Mouse (Mus musculus): ENCODE data around the gene Rfc1. TPM values are rescaled to one million over a fixed set of nuclear protein-coding genes. Genes with fewer than 3 reads are reported as not detected.

Rfc1 gene
- polyA plus RNA-seq, 1 experiment from 2014 or later = 85.7 TPM

Other genes with a start within 250 kb of the Rfc1 start
- gene Tmem156, start 243.5 kb downstream of the Rfc1 start, polyA plus RNA-seq (2015; fragmentation: Nextera tagmentation; extraction: Ambion mirVana) = 0.55 and 0.77 TPM in 2 replicates
- 19.7 and 24.9 TPM in 2 replicates for gene Klhl5, start 228.1 kb downstream of the Rfc1 start, polyA plus RNA-seq (2015; fragmentation: Nextera tagmentation; extraction: Ambion mirVana)
- gene Wdr19, start 136.0 kb downstream of the Rfc1 start, polyA plus RNA-seq (2015; fragmentation: Nextera tagmentation; extraction: Ambion mirVana) = 10.8 and 11.3 TPM in 2 replicates
- gene Klb, start 12.6 kb upstream of the Rfc1 start, polyA plus RNA-seq (2015; fragmentation: Nextera tagmentation; extraction: Ambion mirVana) = 0.05 and 0.20 TPM in 2 replicates
- gene Rpl9, start 55.8 kb upstream of the Rfc1 start, polyA plus RNA-seq (2015; fragmentation: Nextera tagmentation; extraction: Ambion mirVana) = 1,031 and 1,063 TPM in 2 replicates
- 55.7 TPM in 2 replicates for gene Lias, start 55.8 kb upstream of the Rfc1 start, polyA plus RNA-seq (2015; fragmentation: Nextera tagmentation; extraction: Ambion mirVana)
- gene Ugdh, start 100.3 kb upstream of the Rfc1 start, polyA plus RNA-seq (2015; fragmentation: Nextera tagmentation; extraction: Ambion mirVana) = 139 and 148 TPM in 2 replicates
- not detected in 2 replicates for gene Gm43552, start 157.2 kb upstream of the Rfc1 start, polyA plus RNA-seq (2015; fragmentation: Nextera tagmentation; extraction: Ambion mirVana)
- gene Smim14, start 201.5 kb upstream of the Rfc1 start, polyA plus RNA-seq (2015; fragmentation: Nextera tagmentation; extraction: Ambion mirVana) = 104 and 121 TPM in 2 replicates
- 133 and 146 TPM in 2 replicates for gene Ube2k, start 201.6 kb upstream of the Rfc1 start, polyA plus RNA-seq (2015; fragmentation: Nextera tagmentation; extraction: Ambion mirVana)

Data from lung, embryonic 16.5 days (tissue).